Mouse (Mus musculus) mouse embryonic stem cell (cell line): ENCODE measurements around the gene C2.
"Not testable (repeated sequence)": the region's sequence is repeated elsewhere in the genome, so short reads cannot be mapped to it uniquely, and the experiment has no call there.

Source experiments
- in situ Hi-C, 2 experiments: fragments of 300-500 bp; cut with MboI; formaldehyde crosslinking; loops; 1 replicate in 1 of 2; 3 replicates in 1 of 2; pipeline ENCODE4 v1.14.3; 2019 to 2020; ENCODE audit warnings: low sequenced_read_pairs in 2 of 2, low pct_unique_long_range_greater_than_20kb in 1 of 2, mixed read lengths in 1 of 2; ENCODE audit not compliant: unreplicated experiment in 1 of 2

Gene C2

GRCm38 (mm10) chr17:34849722-34850516 is 48.1 kb downstream of the C2 start, which contains the start of the genes Skiv2l and Nelfe:
Gene Skiv2l (minus strand): TSS chr17:34850210.
Gene Nelfe (plus strand): TSS chr17:34850391.
- in situ Hi-C loops: no loop called here

- in situ Hi-C loops: no loop called here
Observed at GRCm38 (mm10) chr17:34847615-34848014, 50.5 kb downstream of the C2 start.

- in situ Hi-C loops: no loop called here
Observed at GRCm38 (mm10) chr17:34847192-34847591, 50.9 kb downstream of the C2 start.

GRCm38 (mm10) chr17:34844884-34845283 is 53.2 kb downstream of the C2 start:
- in situ Hi-C loops: no loop called here

GRCm38 (mm10) chr17:34840736-34841307 is 57.2 kb downstream of the C2 start:
- in situ Hi-C loops: no loop called here

GRCm38 (mm10) chr17:34838785-34839184 is 59.3 kb downstream of the C2 start:
- in situ Hi-C loops: no loop called here

- in situ Hi-C loops: no loop called here
Observed at GRCm38 (mm10) chr17:34837464-34838324, 60.4 kb downstream of the C2 start.

GRCm38 (mm10) chr17:34836856-34837221 is 61.2 kb downstream of the C2 start, which contains the start of the genes Stk19 and Dxo:
Gene Stk19 (minus strand): TSS chr17:34836945.
Gene Dxo (plus strand): TSS chr17:34837019.
- in situ Hi-C loops: no loop called here

GRCm38 (mm10) chr17:34836155-34836855 is 61.8 kb downstream of the C2 start:
- in situ Hi-C loops: no loop called here

- in situ Hi-C loops: not testable (repeated sequence)
Observed at GRCm38 (mm10) chr17:34830776-34831175, 67.3 kb downstream of the C2 start.

GRCm38 (mm10) chr17:34814818-34815370 is 83.2 kb downstream of the C2 start:
- in situ Hi-C loops: no loop called here

- in situ Hi-C loops: not testable (repeated sequence)
Observed at GRCm38 (mm10) chr17:34813747-34814146, 84.3 kb downstream of the C2 start.
